Mouse (Mus musculus) gastrocnemius, adult 8-10 months (tissue): ENCODE data around the gene Wdfy3. TPM values are rescaled to one million over a fixed set of nuclear protein-coding genes. Genes with fewer than 3 reads are reported as not detected.

ENCODE experiments used
- DNase-seq, 2 experiments: peaks; one replicate each; pipeline ENCODE4 v3.0.0; 2022; ENCODE audit warnings: low spot score in 2 of 2
- total RNA-seq, 4 experiments: library from RNA; stranded (reverse); gene quantifications; 2 replicates each; pipeline ENCODE4 v1.2.4; 2022

Wdfy3 gene
- total RNA-seq, 4 experiments from 2014 or later = 21.4 to 24.9 (median 22.1) TPM

DNA sequence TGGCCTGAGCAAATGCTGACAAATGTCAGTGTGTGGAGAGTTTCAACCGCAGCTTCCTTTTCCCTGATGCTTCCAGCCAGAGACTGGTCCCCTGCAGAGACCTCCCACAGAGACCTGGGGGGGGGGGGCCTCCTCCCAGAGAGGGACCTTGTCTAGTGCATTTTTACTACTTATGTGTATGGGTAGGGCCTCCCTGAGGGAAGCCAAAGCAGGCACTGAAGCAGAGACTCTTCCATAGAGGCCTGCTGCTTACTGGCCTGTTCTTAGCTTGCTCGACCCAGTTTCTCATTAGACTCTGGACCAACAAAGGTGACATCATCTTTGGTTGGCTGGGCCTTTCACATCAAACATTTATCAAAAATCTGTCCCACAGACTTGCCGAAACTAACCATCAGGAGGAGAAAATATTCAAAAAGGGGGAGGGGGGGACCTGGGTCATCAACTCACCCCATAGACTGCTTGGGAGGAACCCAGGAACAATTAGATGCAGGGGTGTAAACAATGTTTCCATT is 14.5 kb downstream of the Wdfy3 start:
- DNase-seq = no peak

- no peak for DNase-seq
Measured at GRCm38 (mm10) chr5:102054511-102055093, 15.1 kb downstream of the Wdfy3 start.

DNA sequence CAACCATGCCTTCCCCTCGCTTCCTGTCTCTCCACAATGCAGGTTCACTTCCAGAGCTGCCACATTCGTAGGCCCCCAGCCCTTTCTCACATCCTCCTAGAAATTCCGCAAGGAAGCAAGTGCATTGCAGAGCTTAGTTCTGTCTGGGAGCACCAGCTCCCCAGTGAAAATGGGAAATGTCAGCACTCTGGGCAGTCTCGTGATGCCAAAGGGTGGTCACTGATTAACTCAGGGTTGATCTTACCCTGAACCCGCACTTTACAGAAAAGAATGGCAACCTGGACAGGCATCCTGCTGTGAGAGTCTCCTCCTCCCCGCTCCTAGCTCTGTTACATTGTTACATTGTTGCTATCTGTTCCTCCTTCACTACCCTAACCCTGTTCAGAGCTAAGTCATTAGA is 16.8 kb downstream of the Wdfy3 start:
- no peak for DNase-seq

DNA sequence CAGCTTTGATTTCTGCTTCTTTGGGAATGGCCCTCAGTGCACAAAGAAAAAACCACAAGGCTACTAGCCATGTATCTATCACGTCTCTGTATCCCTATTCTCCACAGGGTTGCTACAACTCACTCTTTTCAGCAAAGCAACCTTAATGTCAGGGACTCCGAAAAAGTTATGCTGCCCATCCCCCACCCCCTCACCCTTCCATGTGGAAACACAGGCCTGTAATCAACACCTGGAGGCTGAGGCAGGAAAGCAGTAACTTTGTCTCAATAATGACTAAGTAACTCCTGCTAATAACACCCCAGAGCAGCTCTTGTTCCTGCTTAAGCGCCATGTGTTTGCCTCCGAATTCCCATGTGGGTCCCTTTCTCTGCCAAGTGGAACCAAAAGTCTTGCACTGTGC is 17.3 kb downstream of the Wdfy3 start:
- no peak for DNase-seq

- DNase-seq = no peak
Measured at GRCm38 (mm10) chr5:102050677-102051076, 19.0 kb downstream of the Wdfy3 start.

DNA sequence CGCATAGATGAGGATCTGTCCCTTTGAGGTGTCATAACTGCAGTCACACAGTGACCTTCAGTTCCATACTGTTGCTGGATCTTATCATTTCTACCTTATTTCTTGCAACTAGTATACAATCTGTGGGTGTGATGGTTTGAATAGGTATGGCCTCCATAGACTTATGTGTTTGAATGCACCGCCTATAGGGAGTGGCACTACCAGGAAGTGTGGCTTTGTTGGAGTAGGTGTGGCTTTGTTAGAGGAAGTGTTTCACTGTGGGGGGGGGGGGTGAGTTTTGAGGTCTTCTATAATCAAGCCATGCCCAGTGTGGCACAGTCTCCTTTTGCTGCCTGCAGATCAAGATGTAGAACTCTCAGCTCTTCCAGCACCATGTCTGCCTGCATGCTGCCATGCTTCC is 21.3 kb downstream of the Wdfy3 start:
- no peak for DNase-seq

DNA sequence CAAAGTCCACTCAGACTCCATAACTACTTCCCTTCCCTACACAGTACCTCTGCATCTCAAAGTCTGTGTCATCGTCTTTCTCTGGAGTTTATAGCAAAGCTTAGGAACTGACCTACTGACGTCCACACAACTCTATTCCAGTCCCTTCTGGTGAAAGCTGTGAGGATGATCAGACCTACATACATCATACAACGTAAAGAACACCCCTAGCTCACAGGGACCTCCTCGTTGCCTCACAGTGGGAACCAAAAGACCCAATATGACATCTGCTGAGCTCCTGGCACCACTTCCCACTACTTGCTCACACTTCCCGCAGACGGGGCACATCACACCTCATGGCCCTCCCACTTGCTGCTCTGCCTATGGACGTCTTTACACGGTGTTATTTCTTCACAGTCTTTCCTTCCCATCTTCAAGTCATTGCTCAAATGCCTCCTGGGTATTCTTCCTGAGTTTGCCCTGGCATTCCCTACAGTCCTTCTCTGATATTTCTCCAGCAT is 23.1 kb downstream of the Wdfy3 start:
- no peak for DNase-seq

- no peak for DNase-seq
Measured at GRCm38 (mm10) chr5:102045636-102046616, 23.8 kb downstream of the Wdfy3 start.

GRCm38 (mm10) chr5:102045177-102045576 is 24.5 kb downstream of the Wdfy3 start:
- DNase-seq = no peak

DNA sequence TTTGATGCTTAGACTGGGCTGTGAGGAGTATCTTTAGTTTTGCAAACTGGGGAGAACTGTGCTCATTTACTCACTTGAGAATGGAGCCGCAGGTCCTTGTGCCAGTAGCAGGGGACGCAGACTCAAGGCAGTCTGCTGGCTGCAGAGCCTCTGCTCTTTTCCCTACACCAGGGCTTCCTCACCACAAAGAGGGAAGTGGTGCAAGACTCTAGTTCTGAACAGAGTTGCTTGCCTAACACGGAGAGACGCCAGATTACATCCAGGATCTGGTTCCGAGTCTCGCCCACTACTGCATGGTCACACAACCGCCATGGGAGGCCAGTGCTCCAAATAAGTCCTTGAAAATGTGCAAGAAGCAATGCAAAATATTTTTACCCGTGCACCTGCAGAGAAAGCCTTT is 36.4 kb downstream of the Wdfy3 start:
- DNase-seq = no peak

GRCm38 (mm10) chr5:102032594-102033240 is 37.0 kb downstream of the Wdfy3 start:
- DNase-seq = no peak

- no peak for DNase-seq
Measured at GRCm38 (mm10) chr5:102032191-102032590, 37.5 kb downstream of the Wdfy3 start.

GRCm38 (mm10) chr5:102023376-102023775 is 46.3 kb downstream of the Wdfy3 start:
- no peak for DNase-seq

DNA sequence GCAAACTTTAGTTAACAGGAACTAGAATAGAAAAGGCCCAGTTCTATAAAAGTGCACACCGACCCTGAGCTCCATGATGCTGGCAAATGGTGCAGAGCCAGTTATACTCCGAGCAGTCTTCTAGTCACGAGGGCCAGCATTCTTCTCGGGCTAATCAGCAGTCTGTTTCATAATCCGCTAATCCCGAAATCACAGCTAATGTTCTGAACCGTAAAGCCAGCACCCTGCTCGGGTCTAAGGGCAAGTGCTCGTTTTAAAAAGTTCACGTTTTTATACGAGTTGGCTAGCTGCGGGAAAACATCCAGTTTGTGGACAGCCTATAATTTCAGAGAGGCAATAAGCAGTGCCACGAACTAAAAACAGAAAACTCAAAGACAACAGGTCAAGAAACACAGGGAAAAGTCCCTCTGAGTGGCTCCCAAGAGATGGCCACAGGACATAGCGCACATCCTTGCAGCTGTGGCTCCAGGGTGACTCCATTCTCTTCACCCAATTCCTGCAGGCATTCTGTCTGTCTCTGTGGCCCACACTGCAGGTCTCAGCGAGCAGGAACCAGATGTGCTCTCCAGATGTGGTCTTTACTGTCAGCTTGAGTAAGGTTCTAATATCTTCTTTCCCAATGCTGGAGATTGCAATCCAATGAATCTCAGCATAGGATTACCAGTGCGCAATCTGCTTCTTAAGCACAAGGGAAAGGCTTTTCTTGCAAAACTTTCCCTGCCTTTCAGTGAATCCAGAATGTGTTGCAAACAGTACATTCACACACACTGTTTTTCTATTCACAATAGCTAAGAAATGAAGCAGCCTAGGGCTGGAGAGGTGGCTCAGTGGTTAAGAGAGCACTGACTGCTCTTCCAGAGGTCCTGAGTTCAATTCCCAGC is 47.5 kb downstream of the Wdfy3 start:
- DNase-seq = no peak

- DNase-seq = no peak
Measured at GRCm38 (mm10) chr5:102014235-102014634, 55.5 kb downstream of the Wdfy3 start.

DNA sequence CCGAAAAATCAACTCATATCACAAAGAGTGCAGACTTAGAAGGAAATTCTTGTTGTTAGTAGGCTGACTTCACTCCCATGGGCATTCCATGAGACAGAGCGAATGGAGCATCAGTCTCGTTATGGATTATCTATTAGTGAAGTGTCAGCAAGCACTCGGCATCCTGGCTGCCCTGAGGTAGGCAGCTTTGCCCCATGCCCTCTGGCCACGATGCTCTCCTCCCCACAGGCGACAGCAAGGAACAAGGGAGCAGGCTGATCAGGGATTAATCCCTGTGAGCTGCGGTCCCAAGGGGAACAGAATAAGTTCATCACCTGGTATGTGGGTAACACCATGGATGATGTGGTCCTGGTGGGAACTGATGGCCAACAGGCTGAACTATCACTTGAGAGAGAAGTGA is 55.9 kb downstream of the Wdfy3 start:
- no peak for DNase-seq

DNA sequence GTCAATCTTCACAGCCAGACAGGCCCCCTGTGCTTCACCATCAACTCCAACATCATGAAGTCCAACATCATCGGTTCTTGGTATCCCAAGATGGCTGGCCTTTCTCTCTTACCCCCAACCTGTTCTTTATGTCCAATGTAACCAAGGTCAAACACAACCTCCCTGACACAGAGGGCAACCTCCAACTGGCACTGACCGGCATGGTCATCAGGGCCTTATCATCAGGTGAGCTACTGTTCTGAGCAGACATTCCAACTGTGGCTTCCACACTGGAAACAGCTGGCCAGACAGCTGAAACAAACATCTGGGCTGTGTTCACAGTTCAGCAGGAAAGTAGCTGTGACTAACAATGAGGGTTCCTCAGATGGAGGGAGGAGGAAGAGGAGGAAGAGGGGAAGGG is 58.8 kb downstream of the Wdfy3 start:
- no peak for DNase-seq

- DNase-seq = no peak
Measured at GRCm38 (mm10) chr5:102009606-102010005, 60.1 kb downstream of the Wdfy3 start.

- no peak for DNase-seq
Measured at GRCm38 (mm10) chr5:102008712-102009111, 61.0 kb downstream of the Wdfy3 start.

DNA sequence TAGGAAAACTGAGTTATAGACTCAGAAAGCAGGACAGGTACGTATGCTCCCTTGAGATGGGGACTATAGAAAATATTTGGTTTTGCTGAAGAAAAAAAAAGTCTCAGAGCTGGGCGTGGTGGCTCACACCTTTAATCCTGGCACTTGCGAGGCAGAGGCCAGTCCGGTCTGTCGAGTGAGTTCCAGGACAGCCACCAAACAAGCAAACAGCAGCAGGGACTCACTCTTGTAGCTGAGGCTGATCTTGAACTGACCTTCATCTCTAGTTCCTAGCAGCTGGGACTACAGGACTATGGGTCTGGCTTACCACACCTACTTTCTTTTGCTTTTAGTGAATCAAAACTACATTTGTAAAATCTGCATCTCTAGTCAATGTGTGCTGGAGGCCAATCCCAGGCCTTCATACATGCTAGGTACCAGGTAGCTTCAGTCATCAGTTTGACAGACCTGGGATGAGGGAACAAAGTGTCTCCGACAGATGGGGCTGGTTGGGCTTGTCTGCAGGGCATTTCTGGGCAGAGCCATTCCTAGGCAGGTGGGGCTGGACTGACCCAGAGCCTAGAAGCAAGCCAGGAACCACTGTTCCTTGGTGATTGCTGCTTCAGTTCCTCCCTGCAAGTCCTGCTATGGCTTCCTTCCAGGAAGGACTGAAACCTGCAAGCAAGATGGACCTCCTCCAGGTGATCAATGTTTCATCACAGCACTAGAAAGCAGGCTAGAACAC is 63.3 kb downstream of the Wdfy3 start:
- no peak for DNase-seq
